Mouse (Mus musculus) left cerebral cortex, postnatal 25 days (tissue): Measurements from ENCODE around the gene Lmo7. TPM values are rescaled to one million over a fixed set of nuclear protein-coding genes. Genes with fewer than 3 reads are reported as not detected.
A peak's percentile ranks its signal among the peaks of the same experiment; 100 is the strongest.

ENCODE experiments used
- DNase-seq, 2 experiments: peaks; one replicate each; pipeline ENCODE4 v3.0.0; 2022; ENCODE audit warnings: low spot score in 2 of 2, mixed read lengths in 1 of 2
- intact Hi-C: fragments of 180-260 bp; cut with DNase I; formaldehyde crosslinking; loops from one replicate; pipeline ENCODE4 v1.15.1; 2025
- total RNA-seq, 2 experiments: library from RNA; stranded (reverse); gene quantifications; 2 replicates each; pipeline ENCODE4 v1.2.3; 2021

Lmo7 gene
- 100 to 1,000 TPM in 1 of 2 experiments, 10 to 100 TPM in 1; 91.0 to 115 TPM for total RNA-seq

DNA sequence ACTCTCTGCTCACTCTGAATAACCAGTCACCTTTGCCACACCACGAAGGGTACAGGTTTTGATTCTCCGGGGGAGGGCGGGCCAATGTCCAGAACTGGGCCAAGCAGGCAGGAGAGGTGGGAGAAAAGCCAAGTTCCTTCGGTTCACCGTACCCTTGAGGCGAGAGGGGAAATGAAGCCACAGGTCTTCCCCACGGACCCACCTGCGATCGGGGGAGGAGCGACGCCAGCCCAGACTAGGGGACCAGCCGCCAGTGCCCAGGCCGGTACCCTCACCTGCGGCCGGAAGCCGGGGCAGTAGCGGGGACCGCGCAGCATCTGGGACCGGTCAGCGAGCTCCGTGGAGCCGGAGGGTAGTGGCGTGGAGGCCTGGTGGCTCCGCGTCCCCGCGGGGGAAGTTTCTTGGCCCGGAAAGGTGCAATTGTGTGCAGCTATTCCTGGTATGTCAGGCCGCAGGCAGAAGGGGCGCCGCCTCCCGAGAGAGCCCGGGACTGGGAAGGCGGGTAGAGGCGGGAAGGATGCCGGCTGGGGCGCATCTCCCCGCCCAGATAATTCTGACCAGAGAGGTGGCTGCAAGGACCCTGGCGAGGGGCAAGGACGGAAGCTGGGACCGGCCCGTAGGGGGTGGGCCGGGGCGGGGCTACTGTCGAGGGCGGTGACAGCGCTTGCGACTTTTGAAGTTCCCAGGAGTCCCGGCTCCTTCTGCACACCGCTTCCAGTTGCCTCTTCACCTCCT is at the start of gene Lmo7, which contains the start of gene Gm9922:
TSS of gene Lmo7 (plus strand) at position 721 of the 735 bp plus-strand sequence.
TSS of gene Gm9922 (minus strand) at position 578 of the 735 bp plus-strand sequence.
- peak; percentile 13 to 21 for DNase-seq
- intact Hi-C loops: no loop called here

GRCm38 (mm10) chr14:101687696-101688095 is 42.1 kb upstream of the Lmo7 start:
- intact Hi-C loops: no loop called here
- DNase-seq: no peak

GRCm38 (mm10) chr14:101688406-101688805 is 41.4 kb upstream of the Lmo7 start:
- intact Hi-C loops: no loop called here
- no peak for DNase-seq

GRCm38 (mm10) chr14:101704479-101704878 is 25.3 kb upstream of the Lmo7 start:
- intact Hi-C loops: no loop called here
- DNase-seq: no peak

DNA sequence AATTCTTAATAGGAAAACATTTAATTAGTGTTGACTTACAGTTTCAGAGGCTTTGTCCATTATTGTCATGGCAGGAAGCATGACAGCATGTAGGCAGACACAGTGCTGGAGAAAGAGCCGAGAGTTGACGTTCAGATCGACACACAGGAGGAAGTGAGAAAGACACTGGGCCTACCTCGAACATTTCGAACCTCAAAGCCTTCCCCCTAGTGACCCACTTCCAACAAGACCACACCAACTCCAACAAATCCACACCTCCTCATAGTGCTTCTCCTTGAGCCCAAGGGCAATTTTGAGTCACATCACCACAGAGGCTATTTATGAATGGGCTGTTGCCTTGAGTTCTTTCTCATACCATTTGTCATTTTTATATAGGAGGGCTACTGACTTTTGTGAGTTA is 22.7 kb upstream of the Lmo7 start:
- no peak for DNase-seq
- intact Hi-C loops: no loop called here

GRCm38 (mm10) chr14:101714414-101714813 is 15.3 kb upstream of the Lmo7 start:
- no peak for DNase-seq
- intact Hi-C loops: no loop called here

DNA sequence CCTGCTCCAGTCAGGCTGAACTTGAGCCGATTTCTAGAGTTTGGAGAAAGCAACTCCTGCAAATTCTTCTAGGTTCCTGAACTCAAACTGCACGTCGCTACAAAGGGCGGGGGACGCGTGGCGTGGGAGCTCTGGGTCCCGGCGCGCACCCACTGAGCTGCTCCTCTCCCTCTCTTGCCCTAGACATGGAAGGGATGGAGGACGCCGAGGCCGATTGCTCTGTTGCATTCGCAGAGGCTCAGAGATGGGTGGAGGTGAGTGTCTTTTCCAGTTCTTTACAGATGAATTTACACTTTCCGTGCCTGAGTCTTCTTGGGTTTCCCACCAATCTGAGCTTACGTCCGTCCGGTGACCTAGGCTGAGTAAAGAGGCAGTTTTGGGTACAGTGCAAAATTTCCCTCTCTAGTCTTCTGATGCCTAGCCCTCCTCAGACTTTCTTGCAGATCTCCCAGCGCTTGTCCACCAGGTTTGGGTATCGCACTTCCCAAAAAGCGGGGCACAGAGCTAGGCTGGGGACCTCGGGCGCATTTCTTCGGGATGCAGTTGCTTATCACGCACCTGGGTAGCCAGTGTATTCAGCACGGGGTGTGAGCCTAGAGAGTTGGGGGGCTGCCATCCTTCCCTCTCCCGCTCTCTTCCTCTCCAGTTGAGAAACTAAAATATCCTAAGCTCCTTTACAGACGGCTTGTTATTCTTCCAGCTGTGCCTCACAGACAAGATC is 375 bp downstream of the Lmo7 start:
- intact Hi-C loops: no loop called here
- no peak for DNase-seq

GRCm38 (mm10) chr14:101733542-101734303 is 4.0 kb downstream of the Lmo7 start:
- intact Hi-C loops: no loop called here

DNA sequence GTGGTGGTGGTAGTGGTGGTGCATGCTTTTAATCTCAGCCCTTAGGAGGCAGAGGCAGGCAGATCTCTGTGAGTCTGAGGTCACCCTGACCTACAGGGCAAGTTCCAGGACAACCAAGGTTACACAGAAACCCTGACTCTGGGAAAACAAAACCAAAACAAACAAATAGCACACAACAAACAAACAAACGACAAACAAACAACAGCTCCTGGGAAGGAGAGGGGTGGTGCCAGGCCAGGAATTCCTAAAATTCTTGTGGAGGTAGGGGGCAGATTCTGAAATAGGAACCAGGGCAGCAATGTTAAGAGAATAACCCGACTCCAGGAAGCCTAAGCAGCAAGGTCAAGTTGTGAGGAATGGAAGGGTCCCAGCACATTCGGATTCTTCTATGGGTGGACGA is 7.7 kb downstream of the Lmo7 start:
- intact Hi-C loops: no loop called here
- no peak for DNase-seq

More at GRCm38 (mm10) chr14:101733542-101734303, 4.0 kb downstream of the Lmo7 start:
- DNase-seq: no peak

DNA sequence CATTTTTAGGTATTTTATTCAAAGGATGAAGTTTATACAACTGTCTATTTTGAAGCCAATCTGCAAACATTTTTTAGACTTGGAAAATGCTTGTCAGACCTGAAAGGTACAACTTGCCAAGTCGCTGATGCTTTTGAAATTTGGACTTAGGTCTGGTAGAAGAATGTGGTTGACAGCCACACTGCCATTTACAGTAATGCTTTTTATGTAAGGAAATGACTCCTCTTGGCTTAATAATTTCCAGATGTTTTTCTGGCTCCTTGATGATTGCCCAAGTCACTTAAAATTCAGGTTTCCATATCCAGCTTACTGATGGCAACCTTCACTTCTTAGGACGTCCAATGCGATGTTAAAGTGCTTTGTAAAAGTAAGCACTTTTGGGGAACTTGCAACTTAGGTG is 16.9 kb downstream of the Lmo7 start:
- intact Hi-C loops: no loop called here
- no peak for DNase-seq

GRCm38 (mm10) chr14:101747811-101748210 is 18.1 kb downstream of the Lmo7 start:
- intact Hi-C loops: no loop called here
- DNase-seq: no peak

GRCm38 (mm10) chr14:101748436-101748835 is 18.7 kb downstream of the Lmo7 start:
- no peak for DNase-seq
- intact Hi-C loops: no loop called here

- intact Hi-C loops: no loop called here
- no peak for DNase-seq
Observed at GRCm38 (mm10) chr14:101750910-101751309, 21.2 kb downstream of the Lmo7 start.

- DNase-seq: no peak
- intact Hi-C loops: no loop called here
Observed at GRCm38 (mm10) chr14:101755425-101755824, 25.7 kb downstream of the Lmo7 start.

DNA sequence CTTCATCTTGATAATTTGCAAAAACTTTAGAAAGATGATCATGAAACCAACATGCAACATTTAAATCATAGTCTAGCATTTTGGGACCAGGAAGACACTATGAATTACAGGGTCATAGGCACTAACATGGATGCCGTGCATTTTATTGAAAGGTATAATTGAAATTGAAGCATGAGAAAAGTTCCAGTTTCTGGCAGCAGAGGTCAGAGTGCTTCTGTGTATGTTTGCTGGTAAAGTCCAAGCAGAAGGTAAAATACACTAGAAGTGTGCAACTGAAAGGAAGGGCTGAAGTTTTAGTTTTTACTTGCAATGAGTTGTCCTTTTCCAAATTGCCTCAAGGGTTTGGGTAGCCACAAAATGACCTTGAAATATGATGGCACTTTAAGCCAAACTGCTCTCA is 32.5 kb downstream of the Lmo7 start:
- peak in 1 of 2 experiments; percentile 3 for DNase-seq
- intact Hi-C loops: no loop called here

DNA sequence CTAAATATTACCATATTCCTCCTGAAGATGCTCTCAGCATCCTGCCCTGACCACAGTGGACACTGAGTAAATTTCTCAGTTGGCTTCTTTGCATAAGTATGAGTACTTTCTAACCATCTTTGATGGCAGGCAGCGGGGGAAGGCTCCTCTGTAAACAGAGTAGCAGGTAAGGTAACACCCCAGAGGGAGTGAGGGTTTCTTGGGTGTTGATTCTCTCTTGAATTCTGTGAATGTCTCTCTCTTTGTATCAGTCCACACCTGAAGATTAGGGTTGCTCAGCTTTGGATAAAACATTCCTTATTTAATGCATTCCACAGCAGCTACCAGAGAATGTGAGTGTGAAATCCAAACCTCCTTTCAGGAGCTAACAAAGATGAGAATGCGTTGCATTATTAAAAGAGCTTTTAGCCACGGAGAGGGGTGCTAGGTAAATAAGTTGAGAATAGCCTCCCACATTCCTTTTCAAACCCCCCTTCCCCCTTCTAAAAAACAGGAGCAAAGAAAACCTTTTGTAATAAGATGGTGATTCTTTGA is 34.1 kb downstream of the Lmo7 start:
- intact Hi-C loops: no loop called here
- DNase-seq: no peak

DNA sequence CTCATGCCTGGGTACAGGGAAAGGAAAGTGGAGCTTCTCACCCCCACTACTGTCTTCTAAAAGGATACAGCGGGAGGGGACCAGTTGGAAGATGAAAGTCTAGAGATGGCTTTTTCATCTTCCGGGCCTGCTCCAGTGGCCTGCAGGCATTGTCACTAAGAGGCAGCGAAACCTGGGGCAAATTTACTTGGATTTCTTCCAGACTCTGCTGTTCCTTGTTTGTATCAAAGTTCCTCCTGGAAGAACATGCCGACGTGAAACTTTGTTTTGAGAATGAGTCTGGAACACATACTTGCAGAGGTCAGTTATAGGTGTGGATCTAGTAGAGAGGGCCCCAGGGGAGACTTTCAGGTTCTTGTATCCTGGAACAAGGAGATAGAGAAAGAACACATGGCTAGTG is 41.6 kb downstream of the Lmo7 start:
- intact Hi-C loops: loop anchor here (5.0 kb wide), 1 partner anchor 171 kb away; no protein-coding TSS in a partner anchor

DNA sequence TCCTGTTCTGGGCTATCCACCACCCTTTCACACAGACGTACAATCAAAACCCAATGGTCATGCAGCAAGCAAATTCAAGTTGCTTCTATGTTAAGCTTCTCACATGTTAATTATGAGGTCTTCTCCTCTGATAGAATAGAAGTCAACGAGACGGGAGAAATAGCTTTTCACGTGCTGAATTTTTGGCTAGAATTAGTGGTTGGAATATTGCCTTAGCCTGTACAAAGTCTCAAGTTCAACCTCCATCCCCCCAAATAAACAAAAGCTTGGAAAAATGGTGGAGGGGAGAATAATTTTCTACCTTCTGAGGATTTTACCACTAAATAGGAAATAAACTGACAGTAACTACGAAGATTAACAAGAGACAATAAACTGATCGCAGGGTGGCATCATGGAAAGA is 42.0 kb downstream of the Lmo7 start:
- intact Hi-C loops: loop anchor here (5.0 kb wide), 1 partner anchor 171 kb away; no protein-coding TSS in a partner anchor
- DNase-seq: no peak

More for the DNA sequence above, 41.6 kb downstream of the Lmo7 start:
- no peak for DNase-seq

DNA sequence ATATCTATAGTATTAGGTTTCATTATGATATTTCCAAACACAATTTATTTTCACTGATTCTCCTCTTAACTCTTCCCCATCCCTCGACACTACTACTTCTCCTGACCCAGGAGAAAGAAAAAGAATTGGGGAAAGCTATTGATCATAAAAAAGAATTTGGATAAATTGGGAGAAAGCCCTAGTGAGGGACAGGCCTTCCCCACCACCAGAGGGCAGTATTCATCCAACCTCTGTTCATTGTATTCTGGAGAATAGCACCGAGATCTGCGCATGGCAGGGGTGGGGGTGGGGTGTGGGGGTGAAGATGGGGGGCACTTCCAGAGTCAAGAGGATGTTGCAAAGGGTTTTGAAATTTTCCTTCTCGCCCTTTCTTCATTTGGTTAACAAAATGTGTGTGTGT is 44.9 kb downstream of the Lmo7 start:
- intact Hi-C loops: loop anchor here (5.0 kb wide), 1 partner anchor 168 kb away; no protein-coding TSS in a partner anchor
- DNase-seq: peak in 1 of 2 experiments; percentile 11
